Mouse (Mus musculus): ENCODE results near the gene Lhfpl4.

DNA sequence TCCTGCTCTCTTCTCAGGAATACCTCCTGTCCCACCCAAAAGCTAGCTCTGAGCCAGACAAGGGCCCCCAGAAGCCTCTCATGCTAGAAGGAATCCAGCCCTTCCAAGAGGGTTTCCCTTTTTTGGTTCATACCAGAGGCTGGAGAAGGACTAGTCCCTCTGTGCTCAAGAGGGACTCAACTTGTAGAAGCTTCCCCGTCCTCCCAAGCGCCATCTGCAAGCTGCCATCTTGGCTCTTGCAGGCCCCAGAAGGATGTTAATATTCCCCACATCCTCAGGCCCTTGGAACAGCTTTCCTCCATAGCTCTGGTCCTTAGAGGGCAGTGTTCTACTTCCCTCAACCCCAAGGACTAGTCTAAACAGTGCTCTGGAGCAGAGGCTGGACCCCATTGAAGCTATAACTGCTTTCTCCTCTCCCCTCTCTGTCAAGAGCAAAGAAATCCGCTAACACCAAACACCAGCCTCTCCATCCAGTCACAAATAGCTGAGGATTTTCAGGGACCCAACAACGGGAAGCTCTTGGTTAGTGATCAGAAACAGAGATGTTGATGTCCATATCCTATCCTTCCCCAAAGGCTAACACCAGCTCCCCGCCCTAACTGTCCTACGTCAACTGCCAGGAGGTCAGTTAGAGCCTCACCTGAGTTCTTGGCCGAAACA is 26.7 kb downstream of the Lhfpl4 start:
- TF ChIP-seq POLR2A (IDR thresholded peaks at IDR 0.05; ENCODE audit: control insufficient read depth, low read depth, low read length) (no peak), CTCF (IDR thresholded peaks at IDR 0.05; ENCODE audit: control insufficient read depth, insufficient read depth, insufficient replicate concordance, low read depth, low read length) (no peak)

Data from testis, adult 2 months (tissue).